Mouse (Mus musculus) brown adipose tissue, adult 24 weeks (tissue): Measurements from ENCODE around the gene Slitrk4. TPM values are rescaled to one million over a fixed set of nuclear protein-coding genes. Genes with fewer than 3 reads are reported as not detected.
A peak's percentile ranks its signal among the peaks of the same experiment; 100 is the strongest.

ENCODE experiments used
- H3K27ac ChIP-seq: fragments of 200-500 bp; replicated peaks from 2 replicates; pipeline ENCODE4 v1.5.1; 2012; ENCODE audit warnings: low read depth, mild to moderate bottlenecking, low read length
- H3K4me1 ChIP-seq: fragments of 200-500 bp; 2 replicates; pipeline ENCODE4 v1.6.1; 2012; ENCODE audit warnings: low read length, mixed read lengths; ENCODE audit not compliant: control insufficient read depth, insufficient read depth, insufficient read length
- H3K4me3 ChIP-seq: fragments of 200-500 bp; 2 replicates; pipeline ENCODE4 v1.5.1; 2012; ENCODE audit warnings: low read depth, mild to moderate bottlenecking, low read length, moderate library complexity; ENCODE audit not compliant: insufficient read depth
- polyA plus RNA-seq: library from polyadenylated mRNA; stranded (reverse); fragments of >200 nt; gene quantifications from 2 replicates; pipeline ENCODE4 v1.2.4, GENCODE M21; 2012; ENCODE audit not compliant: missing spikeins, insufficient read depth, insufficient read length

Gene Slitrk4
- polyA plus RNA-seq = 0.63 TPM in 1 of 2 replicates, not detected in the other

DNA sequence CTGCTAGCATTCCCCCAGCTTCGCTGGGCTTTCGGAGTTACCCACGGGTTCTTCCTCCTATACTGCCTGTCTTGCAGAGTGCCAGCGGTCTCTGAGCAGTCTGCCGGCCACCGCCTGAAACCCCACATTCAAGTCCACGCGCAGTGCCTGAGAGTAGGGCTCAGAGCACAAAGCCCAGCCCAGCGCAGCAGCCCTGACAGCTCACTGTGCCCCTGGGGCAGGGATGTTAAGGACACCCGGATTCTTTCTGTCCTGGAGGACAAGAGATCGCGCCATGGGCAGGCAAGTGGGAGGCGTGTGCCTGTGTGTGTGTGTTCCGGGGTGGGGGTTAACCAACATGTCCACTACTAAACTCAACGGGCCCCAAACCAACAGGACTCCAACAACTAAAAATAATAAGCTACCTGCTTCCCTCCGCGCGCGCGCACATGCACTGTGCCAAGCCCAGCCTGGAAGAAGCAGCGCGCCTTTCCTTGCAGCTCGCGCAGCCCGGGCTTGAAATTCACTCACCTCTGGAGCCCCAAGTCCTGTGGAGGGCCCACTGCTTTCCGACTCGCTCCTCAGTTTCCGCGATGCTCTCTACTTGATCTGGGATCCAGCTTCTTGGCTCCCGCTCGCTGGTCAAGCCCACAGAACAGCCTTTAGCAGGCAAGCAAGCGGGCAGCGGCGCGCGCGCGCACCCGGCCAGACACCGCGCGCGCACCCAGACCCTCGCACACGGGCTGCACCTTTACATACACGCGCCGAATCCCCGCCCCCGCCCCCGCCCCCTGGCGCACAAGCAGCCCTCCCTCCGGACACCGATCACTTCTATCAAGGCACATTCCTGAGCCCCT, at the start of gene Slitrk4:
TSS of gene Slitrk4 (minus strand) at position 707 of the 836 bp plus-strand sequence.
- Histone ChIP-seq H3K4me3 (peak within 1 kb of the TSS; percentile 18; the same call in 1 of the 2 replicates), H3K27ac (no peak within 1 kb of the TSS), H3K4me1 (no peaks in the 10 kb centered on the region)

DNA sequence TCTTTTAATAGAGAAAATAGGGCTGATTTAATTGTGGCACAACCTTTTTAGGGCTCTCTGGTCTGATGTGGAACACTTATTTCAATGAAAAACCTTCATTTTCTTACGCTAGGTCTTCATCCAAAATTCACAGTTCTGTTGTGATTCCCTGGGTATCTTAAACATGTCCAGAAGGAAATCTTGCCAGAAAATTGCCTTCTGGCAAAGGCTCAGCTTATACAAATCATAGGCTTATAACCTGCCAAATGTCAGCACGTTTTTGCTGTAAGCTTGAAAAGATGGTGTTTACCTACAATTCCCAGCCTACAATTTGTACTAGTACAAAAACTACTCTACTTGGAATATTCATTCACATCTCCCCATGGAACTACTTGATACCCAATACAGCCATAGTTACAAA, 42.7 kb upstream of the Slitrk4 start:
- no peak overlapping the region for H3K4me3 ChIP-seq
- H3K4me1 ChIP-seq = no peaks in the 10 kb centered on the region
- no peak overlapping the region for H3K27ac ChIP-seq

DNA sequence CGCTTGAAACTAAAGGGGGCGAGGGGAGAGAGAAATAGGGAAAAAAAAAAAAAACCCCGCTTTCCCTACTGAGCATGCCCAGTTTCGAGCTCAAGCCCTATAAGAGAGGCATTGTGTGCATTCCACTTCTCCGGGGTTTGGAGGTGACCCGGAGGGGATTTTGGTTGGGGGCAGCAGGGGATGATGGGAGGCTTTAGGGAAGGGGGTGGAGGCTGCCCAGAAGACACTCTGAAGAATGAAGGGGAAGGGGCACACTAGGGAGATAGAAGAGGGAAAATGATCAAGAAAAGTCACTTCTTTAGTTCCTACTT, 1.1 kb upstream of the Slitrk4 start:
- Histone ChIP-seq H3K4me3 (no peak overlapping the region), H3K4me1 (no peaks in the 10 kb centered on the region), H3K27ac (no peak overlapping the region)

DNA sequence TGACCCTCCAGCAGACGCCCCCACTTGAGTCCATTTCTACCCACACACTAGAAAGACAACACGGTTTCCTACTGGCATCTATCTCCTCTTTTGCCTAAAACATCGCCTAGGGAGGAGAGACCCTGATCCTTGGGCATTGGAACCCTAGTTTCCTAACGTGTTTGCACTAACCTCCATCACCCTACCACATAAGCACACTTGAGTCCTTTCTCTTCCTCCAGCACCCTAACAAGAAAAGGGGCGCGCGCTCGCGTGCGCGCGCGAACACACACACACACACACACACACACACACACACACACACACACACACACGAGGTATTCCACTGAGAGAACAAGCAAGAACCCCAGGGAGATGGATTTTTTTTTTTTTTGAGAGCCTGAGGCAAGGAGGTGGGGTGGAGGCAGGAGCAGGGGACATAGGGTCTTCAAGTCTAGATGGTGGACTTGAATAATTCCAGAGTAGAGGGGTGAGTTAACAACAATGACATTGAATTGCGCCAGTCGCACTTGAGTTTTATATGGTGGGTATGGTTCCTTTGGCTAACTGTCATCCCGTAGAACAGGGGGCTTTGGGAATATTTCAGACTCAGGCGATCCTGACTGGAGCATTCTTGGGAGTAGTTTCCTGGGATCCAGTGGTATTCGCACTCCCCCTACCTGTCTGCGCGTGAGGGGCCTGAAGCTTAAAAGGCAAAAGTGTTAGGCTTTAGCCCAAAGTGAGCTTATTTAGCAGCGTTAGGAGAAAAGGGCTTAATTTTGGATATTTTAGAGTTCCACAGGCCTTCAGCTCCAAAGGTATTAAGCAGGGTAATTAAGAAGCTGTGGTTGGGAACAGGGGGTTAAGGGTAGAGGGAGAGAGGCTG, 562 bp upstream of the Slitrk4 start:
- Histone ChIP-seq H3K4me1 (no peaks in the 10 kb centered on the region), H3K4me3 (no peak overlapping the region), H3K27ac (no peak overlapping the region)

DNA sequence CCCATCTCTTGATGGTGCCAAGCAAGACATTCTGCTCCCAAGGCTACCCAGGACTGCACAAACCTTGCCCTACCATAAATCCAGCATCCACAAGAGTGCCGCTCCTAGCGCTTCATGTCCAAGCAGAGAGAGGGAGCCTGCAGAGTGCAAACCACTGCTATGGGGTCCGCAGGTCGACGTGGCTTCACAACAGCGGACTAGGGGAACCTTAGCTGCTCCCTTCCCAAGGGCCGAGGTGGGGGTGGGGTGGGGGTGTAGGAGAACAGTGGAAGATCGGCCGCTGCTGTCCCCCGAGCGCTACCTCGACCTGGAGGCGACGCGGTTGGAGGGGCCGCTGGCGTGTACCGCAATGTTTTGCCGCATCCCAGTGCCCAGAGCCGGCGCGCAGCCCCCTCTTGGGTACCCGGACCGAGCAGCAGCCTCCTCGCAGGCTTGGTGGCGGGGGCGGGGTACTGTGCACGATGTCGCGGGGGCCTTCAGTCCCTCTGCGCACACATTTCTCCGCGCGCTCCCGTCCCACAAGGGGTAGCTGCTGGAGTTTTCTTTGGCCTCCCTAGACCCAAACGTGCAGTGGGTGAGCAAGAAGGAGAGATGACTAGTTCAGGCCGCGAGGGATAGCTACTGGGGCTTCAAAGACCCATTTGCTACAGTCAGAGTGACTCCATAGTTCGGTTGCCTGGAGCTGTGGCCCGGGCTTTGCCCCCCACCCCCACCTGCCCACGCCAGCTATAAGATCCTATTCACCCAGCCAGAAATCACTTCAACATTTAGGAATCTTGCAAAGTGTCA, 1.1 kb downstream of the Slitrk4 start:
- H3K4me3 ChIP-seq = peak overlapping the region; percentile 18
- no peak overlapping the region for H3K27ac ChIP-seq
- H3K4me1 ChIP-seq = no peaks in the 10 kb centered on the region

DNA sequence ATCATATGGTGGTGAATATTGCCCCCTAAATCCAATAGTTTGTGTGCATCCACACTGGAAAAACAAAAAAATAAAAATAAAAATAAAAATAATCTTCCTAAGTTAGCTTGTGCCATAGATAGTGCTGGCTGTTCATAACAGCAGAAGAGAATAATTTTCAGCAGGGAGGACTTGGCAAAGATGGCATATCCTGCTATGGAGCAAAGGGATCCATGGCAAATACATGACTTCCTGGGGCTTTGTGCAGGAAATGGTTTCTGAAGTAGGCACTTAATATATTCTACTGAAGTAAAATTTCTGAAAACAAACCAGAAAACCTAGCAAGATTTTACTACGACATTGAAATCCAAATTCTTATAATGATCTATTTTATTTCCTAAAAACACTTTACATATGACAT, 13.3 kb downstream of the Slitrk4 start:
- no peaks in the 10 kb centered on the region for H3K4me1 ChIP-seq
- no peak overlapping the region for H3K4me3 ChIP-seq
- H3K27ac ChIP-seq = no peak overlapping the region

Other genes starting within 250 kb of the Slitrk4 start
- gene Gm6760, start 124.8 kb downstream of the Slitrk4 start, polyA plus RNA-seq = not detected in 2 replicates
- gene 3830417A13Rik, start 103.4 kb downstream of the Slitrk4 start, polyA plus RNA-seq = not detected in 2 replicates